Mouse (Mus musculus): ENCODE results near the gene Myo16.

Gene Myo16

GRCm38 (mm10) chr8:10472371-10472770 lies 318.7 kb downstream of the Myo16 start:
- no peak for DNase-seq (ENCODE audit: low spot score)

- DNase-seq (ENCODE audit: low spot score): no peak
Measured at GRCm38 (mm10) chr8:10474446-10474845, 320.7 kb downstream of the Myo16 start.

GRCm38 (mm10) chr8:10479059-10479458 lies 325.3 kb downstream of the Myo16 start:
- no peak for DNase-seq (ENCODE audit: low spot score)

GRCm38 (mm10) chr8:10480850-10481249 lies 327.1 kb downstream of the Myo16 start:
- no peak for DNase-seq (ENCODE audit: low spot score)

GRCm38 (mm10) chr8:10482064-10482463 lies 328.4 kb downstream of the Myo16 start:
- no peak for DNase-seq (ENCODE audit: low spot score)

- no peak for DNase-seq (ENCODE audit: low spot score)
Measured at GRCm38 (mm10) chr8:10482880-10483279, 329.2 kb downstream of the Myo16 start.

- no peak for DNase-seq (ENCODE audit: low spot score)
Measured at GRCm38 (mm10) chr8:10483841-10484240, 330.1 kb downstream of the Myo16 start.

- DNase-seq (ENCODE audit: low spot score): no peak
Measured at GRCm38 (mm10) chr8:10489738-10490419, 336.2 kb downstream of the Myo16 start.

- no peak for DNase-seq (ENCODE audit: low spot score)
Measured at GRCm38 (mm10) chr8:10490420-10490784, 336.7 kb downstream of the Myo16 start.

- no peak for DNase-seq (ENCODE audit: low spot score)
Measured at GRCm38 (mm10) chr8:10490874-10491273, 337.2 kb downstream of the Myo16 start.

- no peak for DNase-seq (ENCODE audit: low spot score)
Measured at GRCm38 (mm10) chr8:10499846-10500245, 346.1 kb downstream of the Myo16 start.

- DNase-seq (ENCODE audit: low spot score): no peak
Measured at GRCm38 (mm10) chr8:10500465-10500864, 346.8 kb downstream of the Myo16 start.

GRCm38 (mm10) chr8:10501750-10502149 lies 348.0 kb downstream of the Myo16 start:
- no peak for DNase-seq (ENCODE audit: low spot score)

GRCm38 (mm10) chr8:10512105-10512504 lies 358.4 kb downstream of the Myo16 start:
- DNase-seq (ENCODE audit: low spot score): no peak

GRCm38 (mm10) chr8:10517381-10517780 lies 363.7 kb downstream of the Myo16 start:
- DNase-seq (ENCODE audit: low spot score): no peak

GRCm38 (mm10) chr8:10519276-10519675 lies 365.6 kb downstream of the Myo16 start:
- DNase-seq (ENCODE audit: low spot score): no peak

- DNase-seq (ENCODE audit: low spot score): no peak
Measured at GRCm38 (mm10) chr8:10521463-10521862, 367.8 kb downstream of the Myo16 start.

GRCm38 (mm10) chr8:10525686-10526085 lies 372.0 kb downstream of the Myo16 start:
- no peak for DNase-seq (ENCODE audit: low spot score)

GRCm38 (mm10) chr8:10526616-10527015 lies 372.9 kb downstream of the Myo16 start:
- DNase-seq (ENCODE audit: low spot score): no peak

- no peak for DNase-seq (ENCODE audit: low spot score)
Measured at GRCm38 (mm10) chr8:10534619-10535286, 381.0 kb downstream of the Myo16 start.

- no peak for DNase-seq (ENCODE audit: low spot score)
Measured at GRCm38 (mm10) chr8:10538319-10538718, 384.6 kb downstream of the Myo16 start.

GRCm38 (mm10) chr8:10539665-10540064 lies 386.0 kb downstream of the Myo16 start:
- no peak for DNase-seq (ENCODE audit: low spot score)

GRCm38 (mm10) chr8:10545890-10546289 lies 392.2 kb downstream of the Myo16 start:
- no peak for DNase-seq (ENCODE audit: low spot score)

- DNase-seq (ENCODE audit: low spot score): no peak
Measured at GRCm38 (mm10) chr8:10546519-10546918, 392.8 kb downstream of the Myo16 start.
